Mouse (Mus musculus) forebrain, postnatal 0 days (tissue): ENCODE measurements around the gene Pik3cg. TPM values are rescaled to one million over a fixed set of nuclear protein-coding genes. Genes with fewer than 3 reads are reported as not detected.
"Not testable (repeated sequence)": the region's sequence is repeated elsewhere in the genome, so short reads cannot be mapped to it uniquely, and the experiment has no call there.

Experiments
- ATAC-seq: fragments of 200-750 bp; cut with Nextera tagmentation; 2 replicates; pipeline ENCODE4 v1.8.0; 2017; ENCODE audit warnings: mild to moderate bottlenecking, moderate library complexity
- DNase-seq: peaks from one replicate; pipeline ENCODE4 v3.0.0-alpha.2; 2015
- H3K27ac ChIP-seq: fragments of 300-500 bp; sonication (generic); 2 replicates; pipeline ENCODE4 v1.5.1; 2014; ENCODE audit warnings: low read depth, mild to moderate bottlenecking, antibody characterized with exemption, low read length, moderate library complexity, mixed read lengths
- H3K27me3 ChIP-seq: fragments of 300-500 bp; sonication (generic); 2 replicates; pipeline ENCODE4 v1.6.1; 2014; ENCODE audit warnings: mild to moderate bottlenecking, low read length, mixed read lengths; ENCODE audit not compliant: insufficient read depth
- H3K36me3 ChIP-seq: fragments of 300-500 bp; sonication (generic); 2 replicates; pipeline ENCODE4 v1.6.1; 2014; ENCODE audit warnings: mild to moderate bottlenecking, moderate library complexity; ENCODE audit not compliant: insufficient read depth
- H3K4me1 ChIP-seq: fragments of 300-500 bp; sonication (generic); 2 replicates; pipeline ENCODE4 v1.6.1; 2014; ENCODE audit warnings: antibody characterized with exemption; ENCODE audit not compliant: insufficient read depth
- H3K4me2 ChIP-seq: fragments of 300-500 bp; sonication (generic); 2 replicates; pipeline ENCODE4 v1.6.1; 2014; ENCODE audit warnings: low read depth, mild to moderate bottlenecking, moderate library complexity
- H3K4me3 ChIP-seq: fragments of 300-500 bp; sonication (generic); 2 replicates; pipeline ENCODE4 v1.5.1; 2014; ENCODE audit warnings: low read depth, low read length, mixed read lengths
- H3K9ac ChIP-seq: fragments of 300-500 bp; sonication (generic); 2 replicates; pipeline ENCODE4 v1.6.1; 2014; ENCODE audit warnings: mild to moderate bottlenecking
- H3K9me3 ChIP-seq: fragments of 300-500 bp; sonication (generic); 2 replicates; pipeline ENCODE4 v1.6.1; 2016; ENCODE audit warnings: low read length
- CTCF ChIP-seq: sonication (generic); IDR thresholded peaks from 2 replicates; pipeline ENCODE4 v1.5.1; 2016; ENCODE audit warnings: antibody characterized with exemption, control low read depth, low read depth
- WGBS: fragments of 180-500 bp; shearing (Covaris S2); extraction: QIAGEN DNeasy Blood & Tissue Kit; methylation state at CpG from one replicate; pipeline ENCODE4 v1.1.7; 2014; 5-methylcytosine and 5-hydroxymethylcytosine counted together
- polyA plus RNA-seq: library from polyadenylated mRNA; unstranded; fragments of >200 nt; fragmentation: Nextera tagmentation; extraction: Ambion mirVana; gene quantifications from 2 replicates; pipeline ENCODE4 v1.2.1, GENCODE M21; 2015
- total RNA-seq: library from RNA; depleted of rRNA; stranded (reverse); fragments of >200 nt; gene quantifications from 2 replicates; pipeline ENCODE4 v1.2.3, GENCODE M21; 2014; rRNA removed

Pik3cg gene
- total RNA-seq, result 1.0 and 1.2 TPM in 2 replicates
- polyA plus RNA-seq, result 0.91 and 1.2 TPM in 2 replicates

DNA sequence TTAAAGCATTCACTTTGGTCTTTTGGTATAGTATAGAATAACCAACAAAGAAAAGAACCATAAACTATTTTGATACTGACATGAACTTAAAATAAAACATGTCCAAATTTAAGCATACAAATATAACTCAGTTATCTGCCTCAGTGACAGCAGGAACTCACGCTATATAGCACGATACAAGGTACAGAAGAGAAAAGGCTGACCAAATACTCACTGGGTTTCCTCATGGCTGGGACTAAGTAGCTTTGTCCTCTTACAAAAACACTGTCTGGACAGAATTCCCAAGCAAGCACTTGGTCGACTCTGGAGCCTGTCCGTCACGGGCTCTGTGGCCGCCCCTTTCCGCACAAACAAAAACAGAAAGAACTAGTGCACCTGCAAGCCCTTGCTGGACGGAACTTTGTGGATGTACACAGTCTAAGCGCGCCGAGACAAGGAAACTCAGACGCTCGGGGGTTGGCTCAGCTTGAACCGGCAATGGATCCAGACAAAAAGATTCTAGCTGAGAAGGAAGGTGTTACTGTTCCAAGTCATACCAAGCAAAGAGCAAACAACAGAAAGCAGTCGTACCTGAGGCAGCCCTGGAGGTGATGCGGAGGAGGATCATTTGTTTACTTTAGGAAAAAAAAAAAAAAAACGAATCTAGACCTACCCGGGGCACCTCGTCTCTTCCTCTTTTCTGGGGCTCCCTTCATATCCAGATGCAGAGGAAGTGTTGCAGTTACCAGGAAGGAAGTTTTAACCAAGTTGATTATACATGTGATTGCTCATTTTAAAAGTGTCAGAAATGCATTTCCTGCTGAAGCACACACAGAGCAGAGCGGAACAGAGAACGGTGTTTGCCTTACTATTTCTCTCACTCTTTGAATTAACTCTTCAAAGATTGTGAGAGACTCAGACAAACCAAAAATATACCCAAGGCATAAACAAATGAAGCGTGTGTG is at the start of gene Pik3cg:
Gene Pik3cg (minus strand): TSS at position 712 of the 944 bp plus-strand sequence.
- Histone ChIP-seq H3K9me3 (no peaks in the 10 kb centered on the region), H3K36me3 (no peaks in the 10 kb centered on the region), H3K27ac (peak within 1 kb of the TSS; percentile 21; the same call in 1 of the 2 replicates), H3K4me3 (no peak within 1 kb of the TSS), H3K4me1 (peaks cover 16% of the 10 kb centered on the region; the same call in 1 of the 2 replicates), H3K27me3 (no peaks in the 10 kb centered on the region), H3K4me2 (no peak within 1 kb of the TSS), H3K9ac (no peak within 1 kb of the TSS)
- ATAC-seq (0 out of 2 replicates have a peak, but pooled peaks have one; percentile 12), DNase-seq (no peak)
- no peak for TF ChIP-seq CTCF
- 54% methylated on average over 22 of the region's 22 CpGs for WGBS

DNA sequence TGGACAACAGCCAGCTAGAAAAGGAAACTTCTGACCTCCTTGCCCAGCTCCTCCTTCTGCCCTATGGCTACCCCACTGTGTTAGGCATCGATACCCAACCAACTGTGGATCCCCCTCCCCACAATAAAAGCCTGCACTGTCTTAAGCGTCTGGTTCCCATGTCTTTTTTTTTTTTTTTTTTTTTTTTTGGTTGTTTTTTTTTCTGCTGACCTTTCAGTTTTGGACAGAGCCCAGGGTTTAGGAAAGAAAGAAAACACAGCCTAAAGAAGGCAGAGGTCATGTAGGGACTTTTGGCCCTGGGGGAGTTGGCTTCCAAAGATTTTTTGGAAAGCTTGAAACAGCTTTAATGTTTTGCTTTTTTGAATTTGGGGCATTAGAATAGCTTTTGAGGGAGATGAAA is 40.0 kb upstream of the Pik3cg start:
- 72% methylated on average over 2 of the region's 2 CpGs for WGBS
- no peaks in the 10 kb centered on the region for H3K9me3 ChIP-seq
- ATAC-seq (no peak), DNase-seq (no peak)
- H3K9ac ChIP-seq, result no peak overlapping the region
- H3K4me3 ChIP-seq, result no peak overlapping the region
- TF ChIP-seq CTCF, result no peak
- no peaks in the 10 kb centered on the region for H3K27me3 ChIP-seq
- no peaks in the 10 kb centered on the region for H3K4me1 ChIP-seq
- H3K4me2 ChIP-seq, result no peak overlapping the region
- no peaks in the 10 kb centered on the region for H3K36me3 ChIP-seq
- no peak overlapping the region for H3K27ac ChIP-seq

DNA sequence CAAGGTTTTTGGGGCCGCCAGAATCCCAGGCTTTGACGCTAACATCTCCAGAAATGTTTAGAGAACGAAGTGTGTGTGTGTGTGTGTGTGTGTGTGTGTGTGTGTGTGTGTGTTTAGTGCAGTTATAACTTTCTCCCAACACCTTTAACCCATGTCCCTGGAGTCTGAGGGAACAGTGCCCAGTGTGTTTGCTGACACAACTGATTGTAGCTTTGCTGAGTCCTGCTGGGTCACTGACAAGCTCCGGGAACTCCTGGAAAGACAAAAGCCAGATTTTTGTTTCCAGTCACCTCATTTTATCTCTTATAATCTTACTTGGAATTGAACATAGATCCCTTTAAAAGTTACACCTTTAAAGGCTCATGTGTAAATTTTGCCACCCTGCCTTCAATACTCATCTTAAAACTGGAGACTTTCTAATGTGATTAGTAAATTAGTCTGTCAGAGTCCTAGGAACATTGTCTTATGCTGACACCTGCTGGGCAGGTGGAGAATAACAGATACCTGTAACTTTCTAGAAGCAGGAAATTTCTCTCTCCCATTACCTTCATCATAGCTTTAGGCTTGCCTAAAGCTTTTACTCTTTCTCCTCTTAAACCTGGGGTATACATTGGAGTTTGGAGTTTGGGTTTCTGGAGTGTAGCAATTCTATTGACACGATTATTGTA is 37.2 kb upstream of the Pik3cg start:
- ATAC-seq, result peak; percentile 38; the same call in 1 of the 2 replicates
- 66% methylated on average over 5 of the region's 5 CpGs for WGBS
- H3K4me2 ChIP-seq, result no peak overlapping the region

GRCm38 (mm10) chr12:32243586-32243985 is 35.1 kb upstream of the Pik3cg start:
- Histone ChIP-seq H3K27ac (no peak overlapping the region), H3K36me3 (no peaks in the 10 kb centered on the region), H3K9me3 (no peaks in the 10 kb centered on the region), H3K27me3 (no peaks in the 10 kb centered on the region), H3K9ac (no peak overlapping the region), H3K4me1 (no peaks in the 10 kb centered on the region), H3K4me2 (no peak overlapping the region), H3K4me3 (no peak overlapping the region)
- no peak for ATAC-seq
- whole genome bisulfite sequencing, result 83% methylated on average over 1 of the region's 1 CpGs
- no peak for TF ChIP-seq CTCF
- no peak for DNase-seq

More for the DNA sequence above, 37.2 kb upstream of the Pik3cg start:
- TF ChIP-seq CTCF, result peak; percentile 70
- DNase-seq, result peak; percentile 71
- Histone ChIP-seq H3K9me3 (no peaks in the 10 kb centered on the region), H3K4me1 (no peaks in the 10 kb centered on the region), H3K27me3 (no peaks in the 10 kb centered on the region), H3K4me3 (no peak overlapping the region), H3K36me3 (no peaks in the 10 kb centered on the region), H3K9ac (no peak overlapping the region), H3K27ac (no peak overlapping the region)

- H3K36me3 ChIP-seq, H3K27me3 ChIP-seq, H3K27ac ChIP-seq, DNase-seq, ATAC-seq, H3K4me3 ChIP-seq, H3K4me2 ChIP-seq, H3K9me3 ChIP-seq, H3K9ac ChIP-seq, H3K4me1 ChIP-seq: not testable (repeated sequence)
- 89% methylated on average over 3 of the region's 3 CpGs for WGBS
Measured at GRCm38 (mm10) chr12:32239134-32239533, 30.7 kb upstream of the Pik3cg start.

DNA sequence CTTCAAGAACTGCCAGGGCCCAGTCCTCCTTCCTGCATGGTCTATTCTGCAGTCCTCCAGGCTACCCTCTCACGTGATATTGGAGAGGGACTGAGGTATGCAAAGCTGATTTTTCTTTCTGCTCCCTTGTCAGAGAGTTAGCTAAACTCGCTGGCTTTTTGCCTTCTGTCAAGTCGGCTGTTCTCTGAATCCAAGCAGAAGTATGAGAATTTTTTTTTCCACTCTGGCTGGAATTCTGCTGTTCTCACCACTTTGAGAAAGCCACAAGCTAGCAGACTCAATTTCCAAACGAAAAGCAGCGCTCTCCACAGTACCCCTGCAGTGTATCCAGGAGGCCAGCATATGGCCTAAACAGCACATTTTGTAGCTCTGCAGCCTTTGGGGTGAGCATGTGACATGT is 30.0 kb upstream of the Pik3cg start:
- Histone ChIP-seq H3K9ac (no peak overlapping the region), H3K36me3 (no peaks in the 10 kb centered on the region), H3K4me2 (no peak overlapping the region), H3K27ac (0 out of 2 replicates have a peak overlapping the region, but pooled peaks have one; percentile 16), H3K4me1 (no peaks in the 10 kb centered on the region), H3K9me3 (no peaks in the 10 kb centered on the region), H3K27me3 (no peaks in the 10 kb centered on the region), H3K4me3 (no peak overlapping the region)
- DNase-seq, result peak; percentile 68
- ATAC-seq, result peak; percentile 85
- no peak for TF ChIP-seq CTCF
- WGBS, result 55% methylated on average over 5 of the region's 5 CpGs
